Mouse (Mus musculus): ENCODE measurements around the gene Arhgef11. TPM values are rescaled to one million over a fixed set of nuclear protein-coding genes. Genes with fewer than 3 reads are reported as not detected.

Arhgef11 gene
- polyA plus RNA-seq, 1 experiment, result 25.5 TPM

- H3K27ac ChIP-seq (ENCODE audit: insufficient read depth, low read depth, low read length), result no peak overlapping the region
- peak overlapping the region; percentile 97 for H3K4me3 ChIP-seq (ENCODE audit: insufficient read depth, low read length)
- peaks cover 29% of the 10 kb centered on the region for H3K4me1 ChIP-seq (ENCODE audit: control insufficient read depth, insufficient read depth, low read length)
- no peak for TF ChIP-seq POLR2A (IDR thresholded peaks at IDR 0.05; ENCODE audit: borderline replicate concordance, low read depth, low read length)
- no peak for TF ChIP-seq CTCF (IDR thresholded peaks at IDR 0.05; ENCODE audit: low read depth, low read length)
These were observed 1.8 kb downstream of the Arhgef11 start for GRCm38 (mm10) chr3:87618981-87619710.

DNA sequence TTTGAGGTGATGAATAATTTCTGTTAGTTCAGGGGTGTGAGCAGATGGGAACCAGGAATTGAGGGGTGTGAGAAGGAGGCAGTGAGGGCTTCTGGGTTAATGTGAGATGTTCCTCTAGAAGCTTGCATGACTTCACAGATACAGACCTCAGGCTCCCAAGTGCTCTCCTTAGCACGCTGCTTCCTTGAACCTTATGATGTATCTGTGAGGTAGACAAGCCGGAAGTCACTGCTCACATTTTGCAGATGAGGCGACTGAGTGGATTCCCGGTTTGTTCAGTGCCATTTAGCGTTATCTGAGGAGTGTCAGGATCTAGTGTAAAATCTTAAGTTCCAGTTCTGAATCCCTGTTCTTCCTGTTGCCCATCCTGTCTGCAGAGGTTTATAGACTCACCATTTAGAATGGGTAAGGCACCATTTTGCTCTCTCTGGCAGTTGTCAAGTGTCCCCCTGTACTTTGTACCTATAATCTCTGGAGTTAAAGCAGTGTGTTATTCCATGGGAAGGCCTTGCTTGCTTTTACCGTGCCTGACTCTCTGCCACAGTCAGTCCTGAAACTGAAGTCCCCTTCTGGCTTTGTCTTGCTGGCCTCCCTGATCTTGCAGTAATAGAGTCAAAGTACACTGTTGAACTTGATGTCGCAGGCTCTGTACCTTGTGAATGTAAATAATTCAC is 3.0 kb downstream of the Arhgef11 start:
- Histone ChIP-seq H3K27ac (ENCODE audit: insufficient read depth, low read depth, low read length) (no peak overlapping the region), H3K4me1 (ENCODE audit: control insufficient read depth, insufficient read depth, low read length) (peaks cover 29% of the 10 kb centered on the region), H3K4me3 (ENCODE audit: insufficient read depth, low read length) (no peak overlapping the region; the same call in 1 of the 2 replicates)
- no peak for TF ChIP-seq CTCF (IDR thresholded peaks at IDR 0.05; ENCODE audit: low read depth, low read length)
- TF ChIP-seq POLR2A (IDR thresholded peaks at IDR 0.05; ENCODE audit: borderline replicate concordance, low read depth, low read length), result no peak

- Histone ChIP-seq H3K4me1 (ENCODE audit: control insufficient read depth, insufficient read depth, low read length) (peaks cover 14% of the 10 kb centered on the region), H3K27ac (ENCODE audit: insufficient read depth, low read depth, low read length) (no peak overlapping the region), H3K4me3 (ENCODE audit: insufficient read depth, low read length) (no peak overlapping the region)
- TF ChIP-seq CTCF (IDR thresholded peaks at IDR 0.05; ENCODE audit: low read depth, low read length), result no peak
- no peak for TF ChIP-seq POLR2A (IDR thresholded peaks at IDR 0.05; ENCODE audit: borderline replicate concordance, low read depth, low read length)
These were observed 7.5 kb downstream of the Arhgef11 start for GRCm38 (mm10) chr3:87624899-87625298.

GRCm38 (mm10) chr3:87630899-87631298 is 13.5 kb downstream of the Arhgef11 start:
- H3K4me3 ChIP-seq (ENCODE audit: insufficient read depth, low read length), result no peak overlapping the region
- H3K27ac ChIP-seq (ENCODE audit: insufficient read depth, low read depth, low read length), result no peak overlapping the region
- no peak for TF ChIP-seq POLR2A (IDR thresholded peaks at IDR 0.05; ENCODE audit: borderline replicate concordance, low read depth, low read length)
- TF ChIP-seq CTCF (IDR thresholded peaks at IDR 0.05; ENCODE audit: low read depth, low read length), result no peak
- H3K4me1 ChIP-seq (ENCODE audit: control insufficient read depth, insufficient read depth, low read length), result no peaks in the 10 kb centered on the region

- H3K4me1 ChIP-seq (ENCODE audit: control insufficient read depth, insufficient read depth, low read length), result no peaks in the 10 kb centered on the region
- TF ChIP-seq POLR2A (IDR thresholded peaks at IDR 0.05; ENCODE audit: borderline replicate concordance, low read depth, low read length) (no peak), CTCF (IDR thresholded peaks at IDR 0.05; ENCODE audit: low read depth, low read length) (no peak)
- no peak overlapping the region for H3K27ac ChIP-seq (ENCODE audit: insufficient read depth, low read depth, low read length)
- H3K4me3 ChIP-seq (ENCODE audit: insufficient read depth, low read length), result no peak overlapping the region
These were observed 14.0 kb downstream of the Arhgef11 start for GRCm38 (mm10) chr3:87631408-87631807.

DNA sequence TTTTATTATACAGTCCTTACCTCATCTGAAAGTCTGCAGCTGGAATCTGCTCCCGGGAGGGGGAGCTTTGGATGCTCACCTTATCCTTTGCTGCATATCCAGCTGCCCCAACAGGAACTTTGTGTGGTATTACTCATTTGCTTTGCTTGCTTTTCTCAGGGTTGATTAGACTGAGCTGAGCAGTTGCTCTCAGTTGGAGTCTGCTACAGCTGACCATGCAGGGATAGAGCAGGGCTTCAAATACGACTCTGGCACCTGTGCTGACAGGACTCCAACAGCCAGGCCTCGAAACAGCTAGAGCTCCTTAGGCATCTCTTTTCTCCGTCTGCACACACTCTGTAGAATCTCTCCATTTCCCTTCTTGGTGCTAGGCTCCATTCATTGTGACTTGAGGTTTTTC is 18.2 kb downstream of the Arhgef11 start:
- H3K4me3 ChIP-seq (ENCODE audit: insufficient read depth, low read length), result no peak overlapping the region
- H3K27ac ChIP-seq (ENCODE audit: insufficient read depth, low read depth, low read length), result no peak overlapping the region
- TF ChIP-seq CTCF (IDR thresholded peaks at IDR 0.05; ENCODE audit: low read depth, low read length) (no peak), POLR2A (IDR thresholded peaks at IDR 0.05; ENCODE audit: borderline replicate concordance, low read depth, low read length) (no peak)
- no peaks in the 10 kb centered on the region for H3K4me1 ChIP-seq (ENCODE audit: control insufficient read depth, insufficient read depth, low read length)

GRCm38 (mm10) chr3:87643453-87643852 is 26.1 kb downstream of the Arhgef11 start:
- no peak for TF ChIP-seq POLR2A (IDR thresholded peaks at IDR 0.05; ENCODE audit: borderline replicate concordance, low read depth, low read length)
- TF ChIP-seq CTCF (IDR thresholded peaks at IDR 0.05; ENCODE audit: low read depth, low read length), result no peak
- H3K27ac ChIP-seq (ENCODE audit: insufficient read depth, low read depth, low read length), result no peak overlapping the region
- H3K4me1 ChIP-seq (ENCODE audit: control insufficient read depth, insufficient read depth, low read length), result no peaks in the 10 kb centered on the region
- H3K4me3 ChIP-seq (ENCODE audit: insufficient read depth, low read length), result no peak overlapping the region

GRCm38 (mm10) chr3:87646174-87646573 is 28.8 kb downstream of the Arhgef11 start:
- no peaks in the 10 kb centered on the region for H3K4me1 ChIP-seq (ENCODE audit: control insufficient read depth, insufficient read depth, low read length)
- H3K4me3 ChIP-seq (ENCODE audit: insufficient read depth, low read length), result no peak overlapping the region
- no peak for TF ChIP-seq POLR2A (IDR thresholded peaks at IDR 0.05; ENCODE audit: borderline replicate concordance, low read depth, low read length)
- no peak for TF ChIP-seq CTCF (IDR thresholded peaks at IDR 0.05; ENCODE audit: low read depth, low read length)
- H3K27ac ChIP-seq (ENCODE audit: insufficient read depth, low read depth, low read length), result no peak overlapping the region

- H3K27ac ChIP-seq (ENCODE audit: insufficient read depth, low read depth, low read length), result no peak overlapping the region
- TF ChIP-seq CTCF (IDR thresholded peaks at IDR 0.05; ENCODE audit: low read depth, low read length), result no peak
- TF ChIP-seq POLR2A (IDR thresholded peaks at IDR 0.05; ENCODE audit: borderline replicate concordance, low read depth, low read length), result no peak
- peaks cover 2% of the 10 kb centered on the region for H3K4me1 ChIP-seq (ENCODE audit: control insufficient read depth, insufficient read depth, low read length)
- H3K4me3 ChIP-seq (ENCODE audit: insufficient read depth, low read length), result no peak overlapping the region
These were observed 31.7 kb downstream of the Arhgef11 start for GRCm38 (mm10) chr3:87649063-87649462.

- no peak for TF ChIP-seq CTCF (IDR thresholded peaks at IDR 0.05; ENCODE audit: low read depth, low read length)
- TF ChIP-seq POLR2A (IDR thresholded peaks at IDR 0.05; ENCODE audit: borderline replicate concordance, low read depth, low read length), result no peak
- Histone ChIP-seq H3K4me3 (ENCODE audit: insufficient read depth, low read length) (no peak overlapping the region), H3K27ac (ENCODE audit: insufficient read depth, low read depth, low read length) (no peak overlapping the region), H3K4me1 (ENCODE audit: control insufficient read depth, insufficient read depth, low read length) (peaks cover 11% of the 10 kb centered on the region)
These were observed 41.0 kb downstream of the Arhgef11 start for GRCm38 (mm10) chr3:87658348-87658747.

Data from bone marrow macrophage, adult 2 months (primary cell).